Mouse (Mus musculus): ENCODE results near the gene Josd2. TPM values are rescaled to one million over a fixed set of nuclear protein-coding genes. Genes with fewer than 3 reads are reported as not detected.

The Josd2 gene
- polyA plus RNA-seq, 1 experiment from 2014 or later, result 88.1 TPM

GRCm38 (mm10) chr7:44444886-44445527 is 22.8 kb upstream of the Josd2 start:
- peaks cover 66% of the 10 kb centered on the region for H3K27me3 ChIP-seq (ENCODE audit: insufficient read depth, low read length)
- no peak for ATAC-seq (ENCODE audit: low FRiP score, low TSS enrichment)
- 6% methylated on average over 29 of the region's 29 CpGs for WGBS
- no peaks in the 10 kb centered on the region for H3K9me3 ChIP-seq (ENCODE audit: low read length)
- H3K4me2 ChIP-seq (replicated peaks; ENCODE audit: low read depth, low read length), result no peak overlapping the region
- H3K9ac ChIP-seq (replicated peaks; ENCODE audit: low read length), result no peak overlapping the region
- H3K4me1 ChIP-seq (ENCODE audit: insufficient read depth, low read length), result peaks cover 14% of the 10 kb centered on the region
- no peaks in the 10 kb centered on the region for H3K36me3 ChIP-seq (ENCODE audit: insufficient read depth, low read length)
- no peak overlapping the region for H3K4me3 ChIP-seq (ENCODE audit: low read length)
- no peak overlapping the region for H3K27ac ChIP-seq (ENCODE audit: low read length)

DNA sequence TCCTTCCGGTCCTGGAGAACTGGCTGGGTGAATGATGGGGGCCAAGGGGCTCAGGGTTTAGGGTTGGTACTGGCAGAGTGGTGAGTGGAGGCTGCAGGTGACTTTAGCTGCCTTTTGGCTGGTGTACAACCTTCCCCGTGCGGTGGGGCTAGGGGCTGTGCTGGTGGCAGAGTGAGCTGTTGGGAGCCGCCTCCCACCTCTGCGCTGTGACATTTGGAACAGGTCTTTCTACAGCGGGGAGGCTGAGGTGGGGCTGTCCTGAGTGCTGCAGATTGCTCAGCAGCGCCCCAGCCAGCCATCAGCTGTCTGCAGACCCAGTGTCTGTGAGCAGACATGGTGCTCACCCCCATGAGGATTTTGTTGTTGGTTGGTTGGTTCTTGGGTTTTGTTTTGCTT is 22.3 kb upstream of the Josd2 start:
- peaks cover 61% of the 10 kb centered on the region for H3K27me3 ChIP-seq (ENCODE audit: insufficient read depth, low read length)
- H3K4me1 ChIP-seq (ENCODE audit: insufficient read depth, low read length), result peaks cover 14% of the 10 kb centered on the region
- no peak overlapping the region for H3K4me2 ChIP-seq (replicated peaks; ENCODE audit: low read depth, low read length)
- WGBS, result 9% methylated on average over 7 of the region's 7 CpGs
- no peak overlapping the region for H3K9ac ChIP-seq (replicated peaks; ENCODE audit: low read length)
- no peak for ATAC-seq (ENCODE audit: low FRiP score, low TSS enrichment)
- H3K4me3 ChIP-seq (ENCODE audit: low read length), result no peak overlapping the region
- no peak overlapping the region for H3K27ac ChIP-seq (ENCODE audit: low read length)
- H3K36me3 ChIP-seq (ENCODE audit: insufficient read depth, low read length), result no peaks in the 10 kb centered on the region
- no peaks in the 10 kb centered on the region for H3K9me3 ChIP-seq (ENCODE audit: low read length)

DNA sequence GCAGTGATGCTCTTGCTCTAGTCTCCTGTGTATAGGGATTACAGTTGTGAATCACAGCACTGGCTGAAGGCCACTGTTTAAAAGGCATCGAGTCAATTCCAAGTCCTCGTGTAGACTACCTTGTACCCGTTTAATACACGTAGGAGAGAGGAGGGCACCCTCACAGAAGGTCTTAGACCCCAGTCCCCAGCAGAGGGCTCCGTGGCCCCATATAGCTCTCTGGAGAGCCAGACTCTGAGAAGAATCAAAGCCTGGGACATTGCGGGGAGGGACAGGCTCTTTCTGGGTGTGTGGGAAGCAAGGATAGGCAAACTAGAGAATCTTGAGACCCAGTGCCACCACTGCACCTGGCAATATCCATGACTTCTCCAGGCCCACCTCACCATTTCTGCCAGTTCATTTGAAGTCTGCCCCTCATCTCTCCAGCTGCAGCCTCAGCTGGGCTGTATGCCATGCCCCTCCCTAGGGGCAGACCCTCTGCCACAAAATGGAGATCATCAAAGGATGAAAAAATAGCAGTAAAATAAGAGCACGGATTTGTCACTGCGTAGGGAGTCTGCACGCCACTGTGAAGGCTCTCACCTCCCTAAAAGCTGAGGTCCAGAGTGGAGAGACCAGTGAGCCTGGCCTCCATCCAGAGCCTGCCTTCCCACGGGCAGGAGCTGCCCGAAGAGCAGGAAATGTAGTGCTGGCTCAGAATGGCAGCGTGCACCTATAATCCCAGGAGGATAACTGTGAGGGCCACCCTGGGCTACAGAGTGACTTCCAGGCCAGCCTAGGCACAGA is 21.5 kb upstream of the Josd2 start:
- 42% methylated on average over 12 of the region's 12 CpGs for WGBS
- Histone ChIP-seq H3K36me3 (ENCODE audit: insufficient read depth, low read length) (no peaks in the 10 kb centered on the region), H3K27me3 (ENCODE audit: insufficient read depth, low read length) (peaks cover 53% of the 10 kb centered on the region), H3K4me1 (ENCODE audit: insufficient read depth, low read length) (peaks cover 14% of the 10 kb centered on the region), H3K4me3 (ENCODE audit: low read length) (no peak overlapping the region), H3K9me3 (ENCODE audit: low read length) (no peaks in the 10 kb centered on the region), H3K4me2 (replicated peaks; ENCODE audit: low read depth, low read length) (no peak overlapping the region), H3K27ac (ENCODE audit: low read length) (no peak overlapping the region), H3K9ac (replicated peaks; ENCODE audit: low read length) (no peak overlapping the region)
- no peak for ATAC-seq (ENCODE audit: low FRiP score, low TSS enrichment)

- Histone ChIP-seq H3K36me3 (ENCODE audit: insufficient read depth, low read length) (no peaks in the 10 kb centered on the region), H3K27me3 (ENCODE audit: insufficient read depth, low read length) (no peaks in the 10 kb centered on the region), H3K4me3 (ENCODE audit: low read length) (no peak overlapping the region), H3K4me1 (ENCODE audit: insufficient read depth, low read length) (no peaks in the 10 kb centered on the region), H3K4me2 (replicated peaks; ENCODE audit: low read depth, low read length) (no peak overlapping the region), H3K9me3 (ENCODE audit: low read length) (peaks cover under 1% of the 10 kb centered on the region; the same call in 1 of the 2 replicates), H3K9ac (replicated peaks; ENCODE audit: low read length) (no peak overlapping the region), H3K27ac (ENCODE audit: low read length) (no peak overlapping the region)
- no peak for ATAC-seq (ENCODE audit: low FRiP score, low TSS enrichment)
- 8% methylated on average over 3 of the region's 3 CpGs for WGBS
These were observed 14.5 kb upstream of the Josd2 start for GRCm38 (mm10) chr7:44453256-44453655.

GRCm38 (mm10) chr7:44456302-44456701 is 11.5 kb upstream of the Josd2 start:
- Histone ChIP-seq H3K27me3 (ENCODE audit: insufficient read depth, low read length) (peaks cover 19% of the 10 kb centered on the region), H3K4me1 (ENCODE audit: insufficient read depth, low read length) (no peaks in the 10 kb centered on the region), H3K9ac (replicated peaks; ENCODE audit: low read length) (no peak overlapping the region), H3K4me3 (ENCODE audit: low read length) (no peak overlapping the region), H3K4me2 (replicated peaks; ENCODE audit: low read depth, low read length) (no peak overlapping the region), H3K9me3 (ENCODE audit: low read length) (peaks cover 6% of the 10 kb centered on the region; the same call in 1 of the 2 replicates), H3K27ac (ENCODE audit: low read length) (no peak overlapping the region), H3K36me3 (ENCODE audit: insufficient read depth, low read length) (no peaks in the 10 kb centered on the region)
- no peak for ATAC-seq (ENCODE audit: low FRiP score, low TSS enrichment)
- WGBS, result 83% methylated on average over 1 of the region's 1 CpGs

GRCm38 (mm10) chr7:44460067-44460466 is 7.7 kb upstream of the Josd2 start:
- no peak for ATAC-seq (ENCODE audit: low FRiP score, low TSS enrichment)
- Histone ChIP-seq H3K36me3 (ENCODE audit: insufficient read depth, low read length) (no peaks in the 10 kb centered on the region), H3K4me2 (replicated peaks; ENCODE audit: low read depth, low read length) (no peak overlapping the region), H3K27ac (ENCODE audit: low read length) (no peak overlapping the region), H3K9ac (replicated peaks; ENCODE audit: low read length) (no peak overlapping the region), H3K27me3 (ENCODE audit: insufficient read depth, low read length) (peaks cover 53% of the 10 kb centered on the region), H3K9me3 (ENCODE audit: low read length) (peaks cover 6% of the 10 kb centered on the region; the same call in 1 of the 2 replicates), H3K4me3 (ENCODE audit: low read length) (no peak overlapping the region), H3K4me1 (ENCODE audit: insufficient read depth, low read length) (0 out of 2 replicates have a peak, but pooled peaks cover 4% of the 10 kb centered on the region)
- 65% methylated on average over 6 of the region's 6 CpGs for WGBS

GRCm38 (mm10) chr7:44460767-44461502 is 6.8 kb upstream of the Josd2 start:
- no peak overlapping the region for H3K4me2 ChIP-seq (replicated peaks; ENCODE audit: low read depth, low read length)
- H3K27me3 ChIP-seq (ENCODE audit: insufficient read depth, low read length), result peaks cover 55% of the 10 kb centered on the region
- no peak overlapping the region for H3K4me3 ChIP-seq (ENCODE audit: low read length)
- H3K27ac ChIP-seq (ENCODE audit: low read length), result no peak overlapping the region
- WGBS, result 75% methylated on average over 31 of the region's 31 CpGs
- 0 out of 2 replicates have a peak, but pooled peaks cover 4% of the 10 kb centered on the region for H3K4me1 ChIP-seq (ENCODE audit: insufficient read depth, low read length)
- no peak for ATAC-seq (ENCODE audit: low FRiP score, low TSS enrichment)
- H3K36me3 ChIP-seq (ENCODE audit: insufficient read depth, low read length), result no peaks in the 10 kb centered on the region
- peaks cover 6% of the 10 kb centered on the region; the same call in 1 of the 2 replicates for H3K9me3 ChIP-seq (ENCODE audit: low read length)
- H3K9ac ChIP-seq (replicated peaks; ENCODE audit: low read length), result no peak overlapping the region

- H3K4me3 ChIP-seq (ENCODE audit: low read length), result no peak overlapping the region; the same call in 1 of the 2 replicates
- H3K9me3 ChIP-seq (ENCODE audit: low read length), result peaks cover 6% of the 10 kb centered on the region; the same call in 1 of the 2 replicates
- 53% methylated on average over 56 of the region's 57 CpGs for WGBS
- H3K9ac ChIP-seq (replicated peaks; ENCODE audit: low read length), result no peak overlapping the region
- H3K4me1 ChIP-seq (ENCODE audit: insufficient read depth, low read length), result 0 out of 2 replicates have a peak, but pooled peaks cover 4% of the 10 kb centered on the region
- peak overlapping the region; percentile 57; the same call in 1 of the 2 replicates for H3K4me2 ChIP-seq (replicated peaks; ENCODE audit: low read depth, low read length)
- peaks cover 55% of the 10 kb centered on the region for H3K27me3 ChIP-seq (ENCODE audit: insufficient read depth, low read length)
- ATAC-seq (ENCODE audit: low FRiP score, low TSS enrichment), result no peak
- H3K27ac ChIP-seq (ENCODE audit: low read length), result no peak overlapping the region
- H3K36me3 ChIP-seq (ENCODE audit: insufficient read depth, low read length), result no peaks in the 10 kb centered on the region
These were observed 6.1 kb upstream of the Josd2 start for GRCm38 (mm10) chr7:44461503-44462217.
